Mouse (Mus musculus) cerebellum, adult 2 months (tissue): ENCODE measurements around the gene Gid8.

Source experiments
- CTCF ChIP-seq: fragments of 200-500 bp; IDR thresholded peaks from 2 replicates; pipeline ENCODE4 v1.5.1; 2011; ENCODE audit warnings: low read depth, mild to moderate bottlenecking, control low read depth, low read length, moderate library complexity, borderline replicate concordance; ENCODE audit not compliant: insufficient read depth
- POLR2A ChIP-seq: fragments of 200-500 bp; IDR thresholded peaks from 2 replicates; pipeline ENCODE4 v1.6.1; 2011; ENCODE audit warnings: low read length, control low read depth, borderline replicate concordance; ENCODE audit not compliant: insufficient read depth

- TF ChIP-seq CTCF: no peak
- no peak for TF ChIP-seq POLR2A
These were observed 25.9 kb upstream of the Gid8 start for GRCm38 (mm10) chr2:180684031-180684430.
